Mouse (Mus musculus): ENCODE measurements around the gene Fam76a.

The Fam76a gene

GRCm38 (mm10) chr4:132922558-132923008 lies at the start of gene Fam76a:
Fam76a (minus strand) TSS chr4:132922558.
- in situ Hi-C loops (cut with MboI, MseI) = loop anchor here (10.0 kb wide), 1 partner anchor 1262 kb away; the partner anchor contains the start of gene Cep85

DNA sequence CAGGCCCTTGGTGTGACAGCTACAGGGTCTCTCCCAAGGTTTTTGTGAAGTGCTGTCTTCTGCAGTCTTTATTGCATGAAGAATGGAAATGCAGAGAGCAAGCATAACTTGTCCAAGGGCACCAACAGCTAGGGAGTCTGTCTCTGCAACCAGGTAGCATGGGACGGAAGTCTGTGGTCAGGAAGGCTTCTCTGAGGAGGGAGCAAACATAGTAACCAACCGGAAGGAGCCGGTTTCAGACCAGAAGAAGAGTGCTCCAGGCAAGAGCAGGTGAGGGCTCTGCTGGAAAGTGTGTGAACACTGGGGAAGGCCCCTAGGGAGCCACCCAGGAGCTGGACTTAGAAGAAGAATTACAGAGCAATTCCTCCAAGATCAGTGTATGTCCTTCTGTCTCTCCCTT lies 49.7 kb upstream of the Fam76a start:
- in situ Hi-C loops (cut with MboI, MseI) = no loop called here

- in situ Hi-C loops (cut with MboI, MseI) = no loop called here
Observed at GRCm38 (mm10) chr4:132971601-132972000, 49.2 kb upstream of the Fam76a start.

DNA sequence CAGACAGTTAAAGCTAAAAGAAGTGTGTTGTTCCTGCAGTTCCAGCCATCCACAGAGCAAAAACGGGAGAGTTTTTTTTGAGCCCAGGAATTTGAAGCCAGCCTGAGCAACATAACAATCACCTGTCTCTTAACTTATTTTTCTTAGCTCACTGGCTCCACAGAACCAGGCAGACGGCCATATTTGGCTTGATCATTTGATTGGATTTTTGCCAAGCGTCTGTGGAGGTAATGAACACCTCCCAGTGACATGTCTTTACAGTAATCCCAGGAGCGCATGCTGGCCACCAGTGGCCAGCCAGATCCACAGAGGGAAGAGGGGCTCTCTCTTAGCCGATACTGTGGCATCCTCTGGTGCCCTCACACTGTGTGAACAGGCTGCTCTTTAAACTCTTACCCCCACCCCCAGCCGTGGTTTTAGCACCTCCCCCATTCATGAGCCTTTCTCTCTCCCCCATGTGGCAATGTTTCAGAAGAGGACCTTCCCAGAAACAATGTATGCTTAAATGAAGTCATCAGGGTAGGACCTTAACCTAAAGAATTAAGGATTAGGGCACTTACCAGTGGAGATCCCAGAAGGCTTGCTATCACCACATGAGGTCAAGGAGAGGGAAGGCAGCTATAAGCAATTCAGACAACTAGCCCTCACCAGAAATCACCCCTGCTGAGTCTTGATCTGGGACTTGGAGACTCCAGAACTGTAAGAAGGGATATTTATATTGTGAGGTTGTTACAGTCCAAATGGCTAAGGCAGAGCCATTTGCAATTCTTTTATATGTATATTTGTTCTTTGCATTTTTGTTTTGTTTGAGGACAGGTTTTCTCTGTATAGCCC lies 46.0 kb upstream of the Fam76a start:
- in situ Hi-C loops (cut with MboI, MseI) = no loop called here

GRCm38 (mm10) chr4:132964473-132964872 lies 42.1 kb upstream of the Fam76a start:
- in situ Hi-C loops (cut with MboI, MseI) = no loop called here

DNA sequence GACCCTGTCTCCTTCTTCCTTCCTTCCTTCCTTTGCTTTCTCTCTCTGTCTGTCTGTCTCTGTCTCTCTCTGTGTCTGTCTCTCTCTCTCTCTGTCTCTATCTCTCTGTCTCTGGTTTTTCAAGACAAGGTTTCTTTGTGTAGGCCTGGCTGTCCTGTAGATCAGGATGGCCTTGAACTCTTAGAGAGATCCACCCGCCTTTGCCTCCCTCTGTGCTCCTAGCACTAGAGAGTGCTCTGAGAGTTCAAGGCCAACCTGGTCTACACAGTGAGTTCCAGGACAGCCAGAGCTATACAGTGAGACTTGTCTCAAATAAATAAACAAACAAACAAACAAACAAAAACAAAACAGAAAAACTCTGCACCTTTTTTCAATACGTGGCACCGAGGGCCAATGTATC lies 41.7 kb upstream of the Fam76a start:
- in situ Hi-C loops (cut with MboI, MseI) = no loop called here

- in situ Hi-C loops (cut with MboI, MseI) = no loop called here
Observed at GRCm38 (mm10) chr4:132963436-132963835, 41.1 kb upstream of the Fam76a start.

- in situ Hi-C loops (cut with MboI, MseI) = no loop called here
Observed at GRCm38 (mm10) chr4:132962628-132963027, 40.3 kb upstream of the Fam76a start.

DNA sequence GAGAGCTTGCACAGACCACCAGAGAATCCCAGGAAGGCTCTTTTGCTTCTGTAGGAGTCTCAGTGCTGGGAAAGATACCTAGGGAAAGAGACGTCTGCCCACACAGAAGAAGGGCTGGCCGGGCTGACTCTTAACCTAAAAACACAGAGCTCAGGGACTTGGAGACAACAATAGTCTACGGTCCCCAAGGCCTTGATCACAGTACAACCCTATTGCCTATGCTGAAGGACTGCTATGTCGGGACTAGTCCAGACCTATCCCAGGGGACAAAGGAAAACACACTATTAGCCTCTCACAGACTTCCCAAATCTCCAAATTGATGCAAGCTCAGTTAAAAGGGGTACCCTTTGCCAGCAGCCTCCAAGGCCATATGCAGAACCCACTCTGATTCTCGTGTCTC lies 39.5 kb upstream of the Fam76a start:
- in situ Hi-C loops (cut with MboI, MseI) = no loop called here

DNA sequence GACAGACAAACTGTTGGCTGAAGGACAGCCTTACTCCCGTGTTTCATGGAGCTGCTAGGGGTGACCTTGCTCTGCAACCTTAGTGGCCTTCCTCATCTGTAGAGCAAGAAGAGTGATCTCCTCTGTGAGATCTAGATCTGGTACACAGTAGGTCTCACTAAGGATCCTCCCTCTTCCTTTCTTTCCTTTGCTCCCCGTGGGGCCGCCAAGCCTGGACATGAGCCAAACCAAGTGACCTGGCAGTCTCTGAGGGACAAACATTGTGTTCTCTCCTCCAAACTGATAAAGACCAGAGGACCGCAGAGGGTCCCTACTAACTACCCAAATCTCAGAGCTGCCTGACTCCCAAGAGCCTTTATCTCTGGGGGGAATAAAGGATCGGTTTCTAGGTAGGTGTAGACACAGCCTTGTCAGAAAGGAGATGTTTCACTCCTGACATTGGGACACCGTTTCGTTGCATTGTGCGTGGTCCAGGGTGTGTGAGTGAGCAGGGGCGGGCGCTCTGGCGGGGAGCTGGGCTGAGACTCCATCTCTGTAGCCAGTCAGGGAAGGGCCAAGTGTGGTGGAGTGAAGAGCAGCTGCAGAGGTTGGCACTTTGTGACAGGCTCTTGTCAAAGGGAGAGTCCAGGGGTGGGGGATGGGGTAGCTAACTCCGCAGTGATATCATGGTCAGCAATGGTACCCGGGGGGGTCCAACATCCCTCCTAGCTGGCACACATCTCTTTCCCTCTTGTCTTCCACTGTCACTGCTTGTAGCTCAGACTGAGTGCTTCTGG lies 38.7 kb upstream of the Fam76a start:
- in situ Hi-C loops (cut with MboI, MseI) = no loop called here

- in situ Hi-C loops (cut with MboI, MseI) = no loop called here
Observed at GRCm38 (mm10) chr4:132960313-132960712, 38.0 kb upstream of the Fam76a start.

GRCm38 (mm10) chr4:132959679-132960045 lies 37.3 kb upstream of the Fam76a start:
- in situ Hi-C loops (cut with MboI, MseI) = no loop called here

- in situ Hi-C loops (cut with MboI, MseI) = no loop called here
Observed at GRCm38 (mm10) chr4:132958741-132959678, 36.7 kb upstream of the Fam76a start.

- in situ Hi-C loops (cut with MboI, MseI) = no loop called here
Observed at GRCm38 (mm10) chr4:132955395-132955791, 33.0 kb upstream of the Fam76a start.

GRCm38 (mm10) chr4:132954530-132955394 lies 32.4 kb upstream of the Fam76a start:
- in situ Hi-C loops (cut with MboI, MseI) = loop anchor here (5.0 kb wide), 1 partner anchor 38 kb away; no protein-coding TSS in a partner anchor

DNA sequence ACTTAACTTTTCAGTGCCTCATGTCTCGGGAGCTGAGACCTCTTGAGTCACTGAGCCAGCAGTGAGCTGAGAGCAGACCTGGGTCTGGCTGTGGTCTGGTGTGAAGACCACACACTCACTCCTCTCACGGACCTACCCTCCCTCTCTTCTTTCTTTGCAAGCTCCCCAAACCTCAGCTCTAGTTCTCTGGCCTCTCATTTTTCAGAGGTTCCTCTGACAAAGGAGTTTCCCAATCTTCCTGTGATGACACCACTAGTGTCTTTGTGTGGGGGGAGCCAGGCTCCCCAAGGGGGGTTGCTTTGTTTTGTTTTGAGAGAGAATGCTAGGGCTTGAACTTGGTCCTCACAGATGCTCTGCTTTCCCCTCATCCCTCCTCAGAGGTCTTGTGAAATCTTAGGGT lies 28.6 kb upstream of the Fam76a start:
- in situ Hi-C loops (cut with MboI, MseI) = loop anchor here (5.0 kb wide), 1 partner anchor 41 kb away; no protein-coding TSS in a partner anchor

GRCm38 (mm10) chr4:132949882-132950532 lies 27.6 kb upstream of the Fam76a start:
- in situ Hi-C loops (cut with MboI, MseI) = loop anchor here (5.0 kb wide), 1 partner anchor 42 kb away; no protein-coding TSS in a partner anchor

- in situ Hi-C loops (cut with MboI, MseI) = no loop called here
Observed at GRCm38 (mm10) chr4:132946047-132947001, 24.0 kb upstream of the Fam76a start.

All from T-helper 1 cell (primary cell).